Mouse (Mus musculus) megakaryocyte, embryonic 14.5 days (primary cell): ENCODE measurements around the gene Ndufa12. TPM values are rescaled to one million over a fixed set of nuclear protein-coding genes. Genes with fewer than 3 reads are reported as not detected.

Source experiments
- H3K27me3 ChIP-seq: replicated peaks from 2 replicates; pipeline ENCODE3; 2012; ENCODE audit warnings: inconsistent platforms
- H3K36me3 ChIP-seq: replicated peaks from 2 replicates; pipeline ENCODE3; 2012; ENCODE audit warnings: low read length, inconsistent platforms, mixed read lengths
- H3K4me1 ChIP-seq: 2 replicates; pipeline ENCODE4 v1.6.1; 2012; ENCODE audit warnings: inconsistent platforms
- H3K4me3 ChIP-seq: replicated peaks from 2 replicates; pipeline ENCODE3; 2012; ENCODE audit warnings: moderate library complexity, mild to moderate bottlenecking, inconsistent platforms
- H3K9me3 ChIP-seq: 2 replicates; pipeline ENCODE4 v1.6.1; 2012; ENCODE audit warnings: inconsistent platforms
- FLI1 ChIP-seq: IDR thresholded peaks from 2 replicates; pipeline ENCODE4 v1.6.1; 2012; ENCODE audit warnings: low read length, inconsistent platforms, mixed read lengths
- GATA1 ChIP-seq: IDR thresholded peaks from 3 replicates; pipeline ENCODE4 v1.6.1; 2012; ENCODE audit warnings: mixed read lengths, low read length, inconsistent platforms, borderline replicate concordance
- polyA plus RNA-seq: library from polyadenylated mRNA; stranded (reverse); fragments of >175 nt; gene quantifications from 2 replicates; pipeline ENCODE4 v1.2.3, GENCODE M21; 2012; ENCODE audit warnings: low replicate concordance; ENCODE audit not compliant: insufficient read depth

Ndufa12 gene
- polyA plus RNA-seq, 1 experiment, result 578 TPM

DNA sequence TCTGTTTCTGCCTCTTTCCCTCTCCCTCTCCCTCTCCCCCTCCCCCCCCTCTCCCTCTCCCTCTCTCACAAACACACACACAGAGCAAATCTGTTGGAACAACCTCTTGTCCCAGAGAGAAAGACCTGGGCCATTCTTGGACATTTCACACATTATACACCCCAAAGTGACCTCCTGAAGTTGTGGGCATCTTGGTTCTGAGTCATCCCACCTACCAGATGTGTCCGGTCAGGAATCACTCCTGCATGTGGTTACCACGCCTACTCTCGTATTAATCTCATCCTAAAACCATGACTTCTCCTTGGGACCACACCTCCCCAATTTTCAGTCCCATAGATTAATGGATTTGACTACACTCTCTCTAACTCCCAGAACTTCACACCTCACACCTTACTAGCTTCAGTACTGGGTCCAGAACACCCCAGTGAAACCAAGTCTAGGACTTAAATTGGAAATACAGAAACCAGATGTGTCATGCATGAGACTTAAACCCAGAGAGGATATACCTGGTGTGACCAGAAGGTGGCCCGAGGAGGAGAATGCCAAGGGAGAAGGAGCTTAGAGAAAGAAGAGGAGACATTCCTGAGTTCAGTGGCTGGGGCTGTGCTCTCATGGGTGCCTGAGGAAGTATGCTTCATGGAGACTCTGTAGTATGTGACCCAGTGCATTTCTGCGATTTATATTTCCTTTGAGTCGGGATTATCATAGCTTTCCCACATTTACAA, 26.7 kb downstream of the Ndufa12 start:
- Histone ChIP-seq H3K4me1 (no peaks in the 10 kb centered on the region), H3K9me3 (0 out of 2 replicates have a peak, but pooled peaks cover 4% of the 10 kb centered on the region), H3K36me3 (peaks cover 11% of the 10 kb centered on the region), H3K4me3 (no peak overlapping the region), H3K27me3 (peaks cover 2% of the 10 kb centered on the region)
- no peak for TF ChIP-seq GATA1
- TF ChIP-seq FLI1, result no peak

DNA sequence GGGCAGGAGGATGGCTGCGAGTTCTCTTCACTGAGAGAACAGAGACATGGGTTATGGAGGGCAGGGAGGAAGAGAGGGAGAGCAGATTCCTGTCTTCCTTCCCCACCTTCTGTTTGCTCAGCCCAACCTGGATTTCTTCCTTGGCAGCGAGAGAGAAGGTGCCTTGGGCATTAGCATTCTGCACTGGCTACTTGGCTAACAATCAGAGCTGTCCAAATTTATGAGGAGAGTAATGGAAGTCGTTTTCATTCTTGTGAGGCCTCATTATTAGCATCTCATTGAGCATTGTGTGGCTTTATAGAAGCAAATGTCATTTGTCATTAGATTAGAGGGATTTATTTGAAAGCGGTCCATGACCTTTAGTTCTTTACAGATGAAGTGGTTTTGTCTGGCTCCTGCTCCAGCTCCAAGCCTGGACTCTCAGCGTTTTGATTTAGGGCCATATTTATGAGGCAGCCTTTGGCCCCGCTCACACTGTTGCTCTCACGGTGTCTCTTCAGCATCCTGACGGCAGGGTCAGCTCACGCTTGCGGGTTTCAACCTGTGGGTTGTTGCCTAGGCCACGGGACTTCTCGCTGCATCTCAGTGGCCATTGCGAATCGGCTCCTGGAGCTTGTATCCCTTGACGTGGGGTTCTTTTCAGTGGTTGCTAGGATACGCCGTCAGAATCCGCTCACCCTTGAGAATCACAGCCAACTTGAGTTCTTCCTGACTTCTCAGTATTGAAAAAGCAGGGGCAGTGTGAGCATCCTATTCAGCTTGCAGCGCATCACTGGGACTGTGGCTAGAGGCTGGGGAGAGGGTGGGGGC, 31.9 kb downstream of the Ndufa12 start:
- Histone ChIP-seq H3K27me3 (peaks cover 3% of the 10 kb centered on the region), H3K4me3 (no peak overlapping the region), H3K9me3 (peaks cover 15% of the 10 kb centered on the region), H3K36me3 (no peaks in the 10 kb centered on the region), H3K4me1 (no peaks in the 10 kb centered on the region)
- TF ChIP-seq GATA1 (no peak), FLI1 (no peak)

GRCm38 (mm10) chr10:94231025-94231424, 32.5 kb downstream of the Ndufa12 start:
- Histone ChIP-seq H3K36me3 (no peaks in the 10 kb centered on the region), H3K9me3 (peaks cover 15% of the 10 kb centered on the region), H3K4me1 (no peaks in the 10 kb centered on the region), H3K4me3 (no peak overlapping the region), H3K27me3 (peaks cover 3% of the 10 kb centered on the region)
- no peak for TF ChIP-seq GATA1
- no peak for TF ChIP-seq FLI1

GRCm38 (mm10) chr10:94235200-94235599, 36.7 kb downstream of the Ndufa12 start:
- no peaks in the 10 kb centered on the region for H3K36me3 ChIP-seq
- H3K4me3 ChIP-seq, result no peak overlapping the region
- H3K9me3 ChIP-seq, result peaks cover 11% of the 10 kb centered on the region
- peaks cover 2% of the 10 kb centered on the region for H3K27me3 ChIP-seq
- TF ChIP-seq GATA1, result no peak
- TF ChIP-seq FLI1, result no peak
- H3K4me1 ChIP-seq, result no peaks in the 10 kb centered on the region

- H3K9me3 ChIP-seq, result peaks cover 11% of the 10 kb centered on the region
- H3K4me1 ChIP-seq, result no peaks in the 10 kb centered on the region
- H3K36me3 ChIP-seq, result no peaks in the 10 kb centered on the region
- H3K27me3 ChIP-seq, result peaks cover 2% of the 10 kb centered on the region
- H3K4me3 ChIP-seq, result no peak overlapping the region
- TF ChIP-seq FLI1, result no peak
- no peak for TF ChIP-seq GATA1
Measured at GRCm38 (mm10) chr10:94241346-94241745, 42.8 kb downstream of the Ndufa12 start.

- Histone ChIP-seq H3K4me3 (no peak overlapping the region), H3K36me3 (no peaks in the 10 kb centered on the region), H3K4me1 (no peaks in the 10 kb centered on the region), H3K9me3 (peaks cover 38% of the 10 kb centered on the region), H3K27me3 (peaks cover 3% of the 10 kb centered on the region)
- TF ChIP-seq FLI1 (no peak), GATA1 (no peak)
Measured at GRCm38 (mm10) chr10:94247748-94248349, 49.3 kb downstream of the Ndufa12 start.

GRCm38 (mm10) chr10:94249575-94250456, 51.3 kb downstream of the Ndufa12 start:
- Histone ChIP-seq H3K4me3 (no peak overlapping the region), H3K36me3 (no peaks in the 10 kb centered on the region), H3K27me3 (peaks cover 3% of the 10 kb centered on the region), H3K9me3 (peaks cover 36% of the 10 kb centered on the region), H3K4me1 (no peaks in the 10 kb centered on the region)
- TF ChIP-seq FLI1, result no peak
- TF ChIP-seq GATA1, result no peak

GRCm38 (mm10) chr10:94253260-94253807, 54.8 kb downstream of the Ndufa12 start:
- Histone ChIP-seq H3K4me3 (no peak overlapping the region), H3K36me3 (no peaks in the 10 kb centered on the region), H3K4me1 (no peaks in the 10 kb centered on the region), H3K27me3 (peaks cover 2% of the 10 kb centered on the region), H3K9me3 (peaks cover 20% of the 10 kb centered on the region)
- TF ChIP-seq FLI1 (no peak), GATA1 (no peak)

GRCm38 (mm10) chr10:94254766-94255165, 56.2 kb downstream of the Ndufa12 start:
- Histone ChIP-seq H3K4me3 (no peak overlapping the region), H3K36me3 (no peaks in the 10 kb centered on the region)
- TF ChIP-seq GATA1 (no peak), FLI1 (no peak)

More at GRCm38 (mm10) chr10:94254766-94255165, 56.2 kb downstream of the Ndufa12 start:
- H3K4me1 ChIP-seq, result no peaks in the 10 kb centered on the region
- H3K9me3 ChIP-seq, result peaks cover 16% of the 10 kb centered on the region
- peaks cover 2% of the 10 kb centered on the region for H3K27me3 ChIP-seq
